Mouse (Mus musculus): ENCODE measurements around the gene Rnf151.
"Not testable (repeated sequence)": the region's sequence is repeated elsewhere in the genome, so short reads cannot be mapped to it uniquely, and the experiment has no call there.

Rnf151 gene

GRCm38 (mm10) chr17:24732233-24732935 is 14.5 kb upstream of the Rnf151 start:
- no peak for DNase-seq (ENCODE audit: low read depth, low spot score)

GRCm38 (mm10) chr17:24730787-24731186 is 12.9 kb upstream of the Rnf151 start:
- no peak for DNase-seq (ENCODE audit: low read depth, low spot score)

GRCm38 (mm10) chr17:24729067-24729466 is 11.2 kb upstream of the Rnf151 start:
- no peak for DNase-seq (ENCODE audit: low read depth, low spot score)

- no peak for DNase-seq (ENCODE audit: low read depth, low spot score)
Measured at GRCm38 (mm10) chr17:24728184-24728583, 10.3 kb upstream of the Rnf151 start.

- no peak for DNase-seq (ENCODE audit: low read depth, low spot score)
Measured at GRCm38 (mm10) chr17:24727618-24728017, 9.8 kb upstream of the Rnf151 start, which contains the start of gene Rpl3l. Rpl3l (plus strand) TSS chr17:24727820.

- DNase-seq (ENCODE audit: low read depth, low spot score), result no peak
Measured at GRCm38 (mm10) chr17:24725637-24726390, 8.0 kb upstream of the Rnf151 start.

GRCm38 (mm10) chr17:24724184-24724583 is 6.3 kb upstream of the Rnf151 start, which contains the start of gene Ndufb10:
Ndufb10 (minus strand) TSS chr17:24724478.
- peak; percentile 94 for DNase-seq (ENCODE audit: low read depth, low spot score)

- DNase-seq (ENCODE audit: low read depth, low spot score), result no peak
Measured at GRCm38 (mm10) chr17:24723881-24724180, 6.0 kb upstream of the Rnf151 start.

GRCm38 (mm10) chr17:24723122-24723880 is 5.4 kb upstream of the Rnf151 start:
- peak; percentile 62 for DNase-seq (ENCODE audit: low read depth, low spot score)

- peak; percentile 59 for DNase-seq (ENCODE audit: low read depth, low spot score)
Measured at GRCm38 (mm10) chr17:24722220-24722924, 4.5 kb upstream of the Rnf151 start.

- not testable (repeated sequence) for DNase-seq (ENCODE audit: low read depth, low spot score)
Measured at GRCm38 (mm10) chr17:24721383-24721955, 3.6 kb upstream of the Rnf151 start.

- not testable (repeated sequence) for DNase-seq (ENCODE audit: low read depth, low spot score)
Measured at GRCm38 (mm10) chr17:24720616-24721015, 2.8 kb upstream of the Rnf151 start.

GRCm38 (mm10) chr17:24719494-24720222 is 1.8 kb upstream of the Rnf151 start:
- peak; percentile 98 for DNase-seq (ENCODE audit: low read depth, low spot score)

GRCm38 (mm10) chr17:24718938-24719337 is 1.1 kb upstream of the Rnf151 start:
- DNase-seq (ENCODE audit: low read depth, low spot score), result not testable (repeated sequence)

- DNase-seq (ENCODE audit: low read depth, low spot score), result no peak
Measured at GRCm38 (mm10) chr17:24716166-24716682, 1.6 kb downstream of the Rnf151 start.

- DNase-seq (ENCODE audit: low read depth, low spot score), result no peak
Measured at GRCm38 (mm10) chr17:24715556-24715955, 2.3 kb downstream of the Rnf151 start.

- DNase-seq (ENCODE audit: low read depth, low spot score), result peak; percentile 58
Measured at GRCm38 (mm10) chr17:24708646-24709045, 9.2 kb downstream of the Rnf151 start.

- peak; percentile 33 for DNase-seq (ENCODE audit: low read depth, low spot score)
Measured at GRCm38 (mm10) chr17:24707801-24708425, 9.9 kb downstream of the Rnf151 start.

- peak; percentile 92 for DNase-seq (ENCODE audit: low read depth, low spot score)
Measured at GRCm38 (mm10) chr17:24706982-24707800, 10.7 kb downstream of the Rnf151 start, which contains the start of gene Tbl3. Tbl3 (minus strand) TSS chr17:24707660.

Data from A20 (cell line).